Mouse (Mus musculus): ENCODE results near the gene Sox10.

Sox10 gene

DNA sequence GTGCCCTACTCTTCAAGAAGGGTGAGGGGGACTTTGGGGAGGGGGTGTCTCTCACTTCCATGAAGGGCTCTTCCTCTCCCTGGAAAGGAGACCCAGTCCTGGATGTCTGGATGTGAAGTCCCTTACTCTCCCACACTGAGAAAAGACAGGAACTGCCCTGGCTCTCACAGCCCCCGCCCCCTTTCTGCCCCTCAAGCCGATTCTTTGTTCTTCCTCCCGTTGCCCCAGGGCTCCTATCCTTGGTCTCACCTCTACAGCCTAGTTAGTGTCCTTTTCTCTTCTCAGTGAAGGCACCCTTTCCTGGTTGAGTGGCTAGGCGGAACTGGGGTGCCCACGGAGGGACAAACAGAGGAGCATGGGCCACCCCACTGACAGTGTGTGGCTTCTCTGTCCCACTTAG lies at the start of gene Sox10:
Gene Sox10, minus strand, starts transcription at position 101 of the 400 bp plus-strand sequence.
- no peak for DNase-seq (ENCODE audit: low read depth in 2 of 2, low spot score in 2 of 2)

DNA sequence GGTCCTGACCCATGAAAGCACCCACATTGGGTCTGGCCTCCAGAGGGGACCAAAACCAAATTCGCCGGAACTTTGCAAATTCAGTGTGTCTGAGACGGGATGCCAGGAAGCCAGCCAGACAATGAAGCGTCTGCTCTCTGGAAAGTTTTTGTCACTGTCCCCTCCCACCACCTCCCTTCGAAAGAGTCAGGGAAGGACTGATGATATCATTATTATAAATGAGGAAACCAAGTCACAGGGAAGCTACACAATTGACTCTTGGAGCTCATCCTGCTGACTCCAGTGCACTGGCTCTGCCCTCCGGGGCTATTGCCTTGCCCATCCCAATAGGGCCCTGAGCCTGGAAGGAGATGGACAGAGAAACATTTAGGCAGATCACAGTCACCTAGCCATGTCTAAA lies 48.6 kb upstream of the Sox10 start:
- no peak for DNase-seq (ENCODE audit: low read depth in 2 of 2, low spot score in 2 of 2)

DNA sequence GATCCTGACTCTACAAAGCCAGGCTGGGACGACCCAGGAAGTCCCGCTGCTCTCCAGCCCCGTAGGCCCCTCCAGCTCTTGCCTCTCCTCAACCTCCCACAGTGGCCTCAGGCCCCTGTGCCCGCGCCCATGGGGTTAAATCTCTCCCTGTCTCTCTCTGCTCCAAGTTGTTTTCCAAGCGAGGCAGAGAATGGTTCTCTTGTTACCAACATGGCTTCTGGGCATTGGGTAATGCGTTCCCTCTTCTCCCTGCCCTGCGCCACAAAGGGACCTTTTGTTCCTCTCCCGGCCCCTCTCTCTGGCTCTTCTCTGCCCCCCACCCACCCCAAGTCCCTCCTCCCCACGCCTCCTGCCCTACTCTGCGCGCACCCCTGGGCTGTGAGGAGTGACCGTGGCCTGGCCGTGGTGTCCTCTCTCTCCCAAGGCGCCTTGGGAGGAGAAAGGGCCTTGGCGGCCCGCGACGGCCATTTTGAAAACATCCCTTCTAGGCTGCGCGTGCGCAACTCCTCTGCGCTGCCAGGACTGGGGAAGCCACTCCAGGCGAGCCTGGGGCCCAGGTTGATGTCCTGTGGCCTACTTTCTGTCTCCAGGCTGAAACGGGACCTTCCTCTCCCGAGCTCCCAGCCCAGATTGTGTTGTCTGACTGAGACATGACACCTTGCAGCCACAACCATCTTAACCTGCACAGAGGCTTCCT lies 47.9 kb upstream of the Sox10 start:
- no peak for DNase-seq (ENCODE audit: low read depth in 2 of 2, low spot score in 2 of 2)

DNA sequence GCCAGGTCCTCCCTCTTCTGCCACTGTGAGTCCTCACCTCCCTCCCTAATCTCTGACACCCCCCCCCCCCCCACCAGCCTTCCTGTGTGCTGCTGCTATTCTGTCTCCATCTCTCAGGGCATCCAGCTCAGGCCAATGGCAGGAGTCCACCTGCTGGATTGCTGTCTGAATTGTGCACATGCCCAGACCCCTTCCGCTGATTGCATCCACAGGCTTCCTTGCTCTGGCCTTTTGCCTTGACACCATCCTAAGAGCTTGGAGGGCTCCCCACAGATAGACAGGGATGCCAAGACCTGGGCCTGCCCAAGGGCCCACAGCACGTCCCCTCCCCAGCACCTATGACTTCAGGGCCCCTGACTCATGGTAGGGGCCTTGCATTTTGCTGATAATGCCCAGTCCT lies 45.3 kb upstream of the Sox10 start:
- no peak for DNase-seq (ENCODE audit: low read depth in 2 of 2, low spot score in 2 of 2)

DNA sequence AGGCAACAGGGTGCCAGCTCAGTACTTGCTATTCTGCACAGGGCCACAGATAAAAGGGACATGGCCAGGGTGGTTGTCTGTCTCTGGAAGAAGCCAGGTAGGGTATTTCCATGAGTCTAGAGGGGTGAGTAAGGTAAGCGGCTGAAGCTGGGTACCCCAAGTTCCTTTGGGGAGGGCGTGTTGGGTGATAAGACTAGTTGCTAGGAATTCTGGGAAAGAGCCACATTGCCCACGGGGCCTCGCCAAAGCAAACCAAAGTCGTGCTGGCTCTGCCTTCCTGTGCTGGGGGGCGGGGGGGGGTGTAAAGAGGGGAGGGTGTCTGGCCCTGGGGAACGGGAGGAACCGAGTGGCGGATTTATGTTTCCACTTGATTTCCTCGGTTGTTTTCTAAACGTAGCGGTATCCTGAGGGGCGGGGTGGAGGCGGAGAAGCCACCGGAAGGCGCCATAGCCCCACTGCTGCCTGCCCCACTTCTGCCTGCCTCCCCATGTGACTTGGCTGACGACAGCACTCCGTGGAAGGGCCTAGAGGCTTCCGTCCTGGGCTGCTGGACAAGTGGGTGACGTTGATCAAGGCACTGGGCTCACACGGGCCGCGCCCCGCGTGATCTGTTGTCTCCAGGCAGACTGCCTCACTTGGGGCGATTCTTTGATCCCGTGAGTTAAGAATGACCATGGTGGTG lies 43.9 kb upstream of the Sox10 start:
- peak; percentile 57 to 69 for DNase-seq (ENCODE audit: low read depth in 2 of 2, low spot score in 2 of 2)

DNA sequence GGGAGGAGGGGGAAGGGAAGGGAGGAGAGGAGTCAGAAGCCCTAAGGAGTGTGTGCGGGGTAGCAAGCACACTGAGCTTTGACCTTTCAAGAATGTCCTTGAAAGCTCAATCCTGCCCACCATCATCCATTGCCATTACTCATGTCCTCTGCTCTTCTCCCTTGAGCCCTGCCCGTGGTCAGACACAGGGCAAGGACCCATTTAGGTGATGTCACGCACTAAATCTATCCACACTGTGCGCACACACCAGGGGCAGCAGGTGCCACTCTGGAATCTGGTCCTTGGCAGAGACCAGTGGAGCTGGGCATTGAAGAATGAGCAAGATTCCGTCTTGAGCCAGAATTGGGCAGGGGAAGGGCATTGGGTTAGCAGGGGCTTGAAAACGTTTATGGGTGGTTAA lies 43.2 kb upstream of the Sox10 start:
- DNase-seq (ENCODE audit: low read depth in 2 of 2, low spot score in 2 of 2): no peak

DNA sequence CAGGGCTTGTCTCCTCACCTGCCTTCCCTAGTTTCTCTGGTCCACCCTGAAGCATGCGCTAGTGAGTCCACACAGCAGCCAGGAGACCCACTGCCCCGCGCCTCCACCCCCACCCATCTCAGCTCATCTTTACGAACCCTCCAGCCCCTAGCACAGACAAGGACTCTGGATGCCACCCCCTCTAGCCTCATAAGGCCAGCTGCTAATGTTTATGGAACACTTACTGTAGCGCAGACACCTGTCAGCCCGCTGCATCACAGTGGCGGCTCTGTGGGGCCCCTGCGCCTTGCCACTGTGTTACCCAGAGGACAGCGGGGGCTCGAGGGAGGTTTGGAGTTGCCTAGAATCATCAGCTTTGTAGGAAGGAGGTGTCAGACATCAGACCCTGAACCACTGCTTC lies 37.5 kb upstream of the Sox10 start:
- DNase-seq (ENCODE audit: low read depth in 2 of 2, low spot score in 2 of 2): no peak

DNA sequence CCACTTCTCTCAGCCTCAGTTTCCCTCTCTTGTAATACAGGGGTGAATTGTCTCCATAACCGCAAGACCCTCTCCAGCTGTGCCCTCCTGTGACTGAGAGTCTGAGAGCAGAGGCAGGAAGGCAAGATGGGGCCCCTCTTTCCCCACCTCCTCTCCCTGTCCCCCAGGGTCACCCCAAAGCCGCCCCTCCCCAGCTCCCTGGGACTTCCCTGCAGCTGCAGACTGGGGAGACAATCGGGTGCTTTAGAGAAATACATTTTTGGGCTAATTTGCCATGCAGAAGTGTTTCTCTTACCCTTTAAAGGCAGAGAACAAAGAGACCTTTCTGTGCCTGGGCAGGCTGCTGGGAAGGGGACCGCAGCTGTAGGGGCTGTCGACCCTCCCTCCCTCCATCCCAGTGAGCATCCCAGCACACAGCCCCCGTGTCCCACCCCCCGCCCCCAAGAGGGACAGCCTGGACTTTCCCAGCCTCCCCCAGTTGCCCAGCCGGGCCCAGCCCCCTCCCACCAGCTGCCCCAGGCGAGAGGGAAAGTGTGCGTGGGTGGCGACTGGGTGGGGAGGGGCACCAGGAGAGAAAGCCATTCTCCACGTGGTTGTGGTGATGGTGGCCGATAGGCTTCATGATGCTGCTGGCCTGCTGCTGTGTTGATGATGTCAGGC lies 36.6 kb upstream of the Sox10 start:
- no peak for DNase-seq (ENCODE audit: low read depth in 2 of 2, low spot score in 2 of 2)

DNA sequence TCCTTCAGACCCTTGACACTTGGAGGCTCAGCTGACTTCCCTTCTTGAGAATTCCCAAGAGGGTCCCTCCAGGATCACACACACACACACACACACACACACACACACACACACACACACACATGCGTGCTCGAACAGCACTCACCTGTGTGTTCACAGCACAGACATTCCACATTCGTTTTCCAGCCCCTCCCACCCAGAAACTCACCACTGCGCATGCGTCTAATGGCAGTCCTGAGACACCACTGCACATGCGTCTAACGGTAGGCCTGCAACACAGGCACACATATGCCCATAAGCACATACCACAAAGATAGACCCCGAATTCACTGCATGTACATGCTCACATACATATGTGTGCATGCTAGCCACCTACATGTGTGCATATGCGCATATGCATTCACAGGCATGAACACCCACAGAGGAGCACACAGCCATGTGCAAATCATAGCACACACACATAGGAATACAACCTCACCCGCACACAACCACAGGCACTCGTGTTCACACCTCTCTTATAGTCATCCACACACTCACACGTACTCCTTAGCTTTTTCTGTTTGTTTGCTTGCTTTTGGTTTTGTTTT lies 34.4 kb upstream of the Sox10 start:
- DNase-seq (ENCODE audit: low read depth in 2 of 2, low spot score in 2 of 2): no peak

DNA sequence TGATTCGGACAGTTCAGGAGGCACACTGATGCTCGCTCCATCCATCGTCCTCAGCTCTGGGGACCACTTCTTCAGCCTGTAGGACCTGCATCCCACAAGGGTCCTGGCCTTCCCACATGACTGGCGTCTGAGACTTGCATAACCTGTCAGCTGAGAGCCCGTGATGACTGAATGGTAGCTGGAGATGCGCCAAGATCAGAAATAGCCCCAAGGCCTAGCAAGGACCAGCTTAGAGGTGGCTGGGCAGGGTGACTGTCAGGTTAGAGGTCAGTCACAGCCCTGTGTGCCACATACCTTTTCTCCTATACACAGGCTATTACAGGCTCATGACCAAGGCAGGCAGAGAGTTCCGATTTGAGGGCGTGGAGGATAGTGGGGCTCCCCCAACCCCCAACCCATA lies 30.5 kb upstream of the Sox10 start:
- no peak for DNase-seq (ENCODE audit: low read depth in 2 of 2, low spot score in 2 of 2)

DNA sequence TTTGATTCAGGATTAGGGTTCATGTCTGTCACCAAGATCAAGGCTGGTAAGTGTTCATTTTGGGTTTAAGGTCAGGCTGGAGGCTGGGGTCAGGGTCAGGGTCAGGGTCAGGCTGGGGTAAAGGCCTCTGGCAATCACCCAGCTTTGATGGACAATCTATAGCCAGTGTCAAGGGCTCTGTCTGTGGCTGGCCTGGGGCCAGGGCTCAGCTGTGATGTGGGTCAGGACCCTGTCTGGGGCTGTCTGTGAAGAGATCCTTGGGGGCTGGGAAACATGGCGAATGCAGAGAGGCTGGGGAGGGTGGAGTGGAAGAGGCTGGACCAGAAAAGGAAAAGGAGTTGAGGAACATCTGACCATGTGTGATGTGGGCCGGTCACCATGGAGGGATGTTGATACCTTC lies 29.9 kb upstream of the Sox10 start:
- no peak for DNase-seq (ENCODE audit: low read depth in 2 of 2, low spot score in 2 of 2)

DNA sequence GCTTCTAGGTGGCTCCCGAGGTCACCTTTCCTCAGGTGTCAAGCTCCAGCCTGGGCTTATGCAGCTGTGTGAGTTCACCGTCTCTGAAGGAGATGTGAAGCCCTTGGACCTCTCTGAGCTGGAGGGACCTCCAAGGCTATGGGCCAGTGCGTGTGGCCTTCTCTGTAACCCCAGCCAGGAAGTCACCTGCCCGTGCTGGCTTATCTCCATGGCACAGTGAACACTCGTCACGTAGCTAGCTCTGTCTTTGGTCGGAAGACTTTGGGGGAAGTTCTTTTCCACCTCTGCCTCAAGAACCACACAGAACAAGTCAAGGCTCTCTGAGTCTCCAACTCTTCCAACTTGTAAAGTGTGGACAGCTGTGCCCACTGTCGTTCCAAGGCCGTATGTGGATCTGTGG lies 29.0 kb upstream of the Sox10 start:
- DNase-seq (ENCODE audit: low read depth in 2 of 2, low spot score in 2 of 2): no peak

DNA sequence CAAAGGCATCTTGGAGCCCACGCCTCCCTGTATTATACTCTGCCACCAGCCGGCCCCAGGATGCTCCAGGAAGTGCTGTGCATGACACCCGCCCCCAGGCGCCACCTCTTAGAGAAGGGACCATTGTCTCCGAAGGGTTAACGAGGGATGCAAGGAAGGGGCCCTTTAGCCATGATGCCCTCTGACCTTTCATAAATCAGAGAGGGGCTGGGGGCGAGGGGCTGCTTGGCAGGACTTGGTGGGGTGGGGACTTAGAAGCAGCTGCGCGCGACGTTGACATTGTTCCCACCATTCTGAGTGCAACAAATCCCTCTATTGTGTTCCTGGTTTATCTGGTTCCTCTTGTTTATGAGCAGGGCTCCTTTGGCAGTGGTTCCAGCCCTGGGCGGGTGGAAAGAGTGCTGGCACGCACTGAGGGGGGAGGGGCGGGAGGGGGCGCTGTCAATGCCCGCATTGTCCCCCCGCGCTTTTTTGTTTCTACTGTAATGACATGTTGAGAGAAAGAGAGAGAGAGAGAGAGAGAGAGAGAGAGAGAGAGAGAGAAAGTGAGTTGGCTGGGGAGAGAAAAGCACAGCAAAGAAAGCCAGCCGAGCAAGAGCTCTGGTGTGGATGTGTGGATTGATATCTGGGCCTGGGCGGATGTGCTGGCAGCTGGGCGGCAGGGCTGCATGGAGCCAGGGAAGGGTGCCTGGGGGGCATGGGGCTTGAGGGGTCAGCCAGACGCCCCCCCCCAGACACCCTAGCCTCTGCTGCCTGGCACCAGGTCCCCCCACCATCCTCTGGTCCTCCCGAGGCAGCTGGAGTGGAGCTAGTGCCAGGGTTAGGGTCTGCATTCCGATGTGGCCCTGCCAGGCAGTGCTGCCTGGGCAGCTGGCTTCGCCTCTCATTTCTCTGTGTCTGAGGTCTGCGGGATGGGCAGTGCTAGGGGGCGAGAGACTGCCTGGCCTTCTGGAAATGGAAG lies 28.1 kb upstream of the Sox10 start:
- no peak for DNase-seq (ENCODE audit: low read depth in 2 of 2, low spot score in 2 of 2)

DNA sequence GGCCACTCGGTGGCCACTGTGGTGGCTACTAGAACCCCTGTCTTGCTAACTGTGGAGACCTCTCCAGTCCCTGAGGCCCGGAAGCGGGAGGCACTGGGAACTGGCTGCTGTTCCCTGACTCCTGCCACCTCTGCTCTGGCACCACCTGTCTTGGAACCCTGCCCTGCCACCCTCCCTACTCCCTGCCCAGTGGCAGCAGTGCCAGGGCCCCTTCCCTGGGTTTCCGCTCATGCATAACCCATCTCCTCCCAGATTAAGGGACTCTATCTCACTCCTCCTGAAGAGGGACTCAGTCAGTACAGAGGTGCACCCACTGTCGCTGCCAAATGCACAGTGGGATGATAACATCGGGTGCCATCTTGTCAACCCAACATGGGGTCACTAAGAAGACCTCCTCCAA lies 27.4 kb upstream of the Sox10 start:
- DNase-seq (ENCODE audit: low read depth in 2 of 2, low spot score in 2 of 2): no peak

DNA sequence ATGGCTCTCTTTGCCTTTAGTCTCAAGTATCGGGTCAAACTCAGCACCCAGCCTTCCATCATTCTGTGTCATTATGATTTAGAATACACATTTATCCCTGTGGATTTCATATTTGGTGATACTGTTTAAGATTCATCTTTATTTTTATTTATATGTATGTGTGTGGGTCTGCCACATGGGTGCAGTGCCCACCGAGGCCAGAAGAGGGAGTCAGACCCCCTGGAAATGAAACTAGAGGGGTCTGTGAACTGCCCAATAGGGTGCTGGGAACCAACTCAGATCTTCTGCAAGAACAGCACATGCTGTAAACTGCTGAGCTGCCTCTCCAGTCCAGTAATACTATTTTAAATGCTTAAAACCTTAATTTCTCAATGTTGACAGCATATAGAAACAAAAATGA lies 26.4 kb upstream of the Sox10 start:
- no peak for DNase-seq (ENCODE audit: low read depth in 2 of 2, low spot score in 2 of 2)

DNA sequence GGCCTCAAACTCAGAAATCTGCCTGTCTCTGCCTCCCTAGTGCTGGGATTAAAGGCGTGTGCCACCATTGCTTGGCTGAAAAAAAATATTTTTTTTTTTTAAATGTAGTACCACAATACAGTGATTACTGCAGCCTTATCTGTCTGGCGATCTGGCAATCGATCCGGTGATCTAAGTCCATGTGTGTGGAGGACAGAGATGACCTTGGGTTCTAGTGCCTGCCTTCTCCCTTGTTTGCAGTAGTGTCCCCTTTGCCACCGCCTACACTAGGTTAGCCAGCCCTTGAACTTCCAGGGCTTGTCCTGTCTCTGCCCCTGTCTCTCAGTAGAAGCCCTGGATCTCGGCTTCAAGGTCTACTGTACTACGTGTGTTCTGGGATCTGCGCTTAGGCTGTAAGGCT lies 22.8 kb upstream of the Sox10 start:
- DNase-seq (ENCODE audit: low read depth in 2 of 2, low spot score in 2 of 2): no peak

DNA sequence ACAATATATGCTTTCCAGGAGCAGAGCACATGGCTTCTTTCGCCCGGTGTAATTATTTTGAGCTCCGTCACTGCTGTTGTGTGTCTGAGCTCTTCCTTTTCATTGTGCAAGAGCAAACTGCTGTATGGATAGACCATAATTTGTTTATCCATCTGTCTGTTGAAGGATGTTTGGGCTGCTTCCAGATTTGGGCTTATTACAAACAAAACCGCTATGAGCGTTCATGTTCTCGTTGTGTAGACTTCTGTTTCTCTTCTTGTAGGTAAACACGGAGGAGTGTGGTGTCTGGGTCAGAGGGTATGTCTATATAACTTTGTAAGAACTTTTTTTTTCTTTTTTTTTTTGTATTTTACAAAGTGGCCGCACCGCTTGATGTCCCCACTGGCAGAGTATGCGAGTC lies 20.2 kb upstream of the Sox10 start:
- DNase-seq (ENCODE audit: low read depth in 2 of 2, low spot score in 2 of 2): no peak

DNA sequence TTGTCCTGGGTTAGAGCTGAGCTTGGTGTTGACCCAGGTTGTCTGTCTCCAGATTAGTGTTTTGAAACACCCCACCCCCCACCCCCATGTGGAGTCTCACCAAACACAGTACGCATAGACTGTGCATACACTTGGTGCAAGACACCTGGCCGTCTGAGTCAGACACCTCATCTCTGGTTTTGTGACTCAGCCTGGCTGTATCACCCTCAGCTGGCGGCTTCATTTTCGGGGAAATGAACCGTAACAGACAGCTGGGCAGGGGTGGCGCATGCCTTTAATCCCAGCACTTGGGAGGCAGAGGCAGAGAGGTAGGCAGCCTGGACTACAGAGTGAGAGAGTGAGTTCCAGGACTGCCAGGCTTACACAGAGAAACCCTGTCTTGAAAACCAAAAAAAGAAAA lies 11.9 kb upstream of the Sox10 start:
- DNase-seq (ENCODE audit: low read depth in 2 of 2, low spot score in 2 of 2): no peak

DNA sequence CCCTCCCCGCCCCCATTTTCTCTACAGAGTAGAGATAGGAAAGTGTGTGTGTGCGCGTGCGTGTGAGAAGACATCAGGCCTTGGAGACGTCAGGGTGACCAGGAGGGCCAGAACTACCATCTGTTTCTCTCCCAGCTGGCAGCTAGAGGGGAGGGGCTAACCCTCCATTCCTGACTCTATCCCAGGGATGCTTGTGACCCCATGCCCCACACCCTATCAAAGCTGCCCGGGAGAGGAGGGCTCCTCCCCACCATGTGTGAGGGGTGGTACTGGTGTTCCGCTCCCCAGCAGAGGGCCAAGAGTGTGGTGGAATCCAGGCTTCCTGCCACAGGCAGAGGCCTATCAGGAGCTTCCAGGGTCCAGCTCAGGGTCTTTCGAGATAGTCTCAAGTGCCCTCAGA lies 1.7 kb upstream of the Sox10 start:
- no peak for DNase-seq (ENCODE audit: low read depth in 2 of 2, low spot score in 2 of 2)

DNA sequence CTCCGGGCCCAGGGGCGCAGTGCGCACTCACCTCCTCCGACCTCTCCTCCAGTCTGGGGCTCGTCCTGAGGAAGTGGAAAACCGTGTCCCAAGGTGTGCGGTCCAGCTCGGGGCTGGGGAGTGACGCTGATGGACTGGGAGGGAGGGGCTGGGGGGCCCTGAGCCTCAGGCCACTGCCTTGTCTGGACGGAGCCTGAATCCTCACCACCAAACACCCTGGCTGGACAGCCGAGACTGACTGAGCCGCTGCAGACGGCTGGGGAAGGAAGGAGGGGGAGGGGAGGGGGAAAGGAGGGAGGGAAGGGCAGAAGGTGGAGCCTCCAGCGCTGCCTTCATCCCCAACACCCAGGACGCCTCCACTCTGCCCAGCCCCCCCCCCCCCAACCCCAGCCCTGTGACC lies 789 bp downstream of the Sox10 start:
- no peak for DNase-seq (ENCODE audit: low read depth in 2 of 2, low spot score in 2 of 2)

DNA sequence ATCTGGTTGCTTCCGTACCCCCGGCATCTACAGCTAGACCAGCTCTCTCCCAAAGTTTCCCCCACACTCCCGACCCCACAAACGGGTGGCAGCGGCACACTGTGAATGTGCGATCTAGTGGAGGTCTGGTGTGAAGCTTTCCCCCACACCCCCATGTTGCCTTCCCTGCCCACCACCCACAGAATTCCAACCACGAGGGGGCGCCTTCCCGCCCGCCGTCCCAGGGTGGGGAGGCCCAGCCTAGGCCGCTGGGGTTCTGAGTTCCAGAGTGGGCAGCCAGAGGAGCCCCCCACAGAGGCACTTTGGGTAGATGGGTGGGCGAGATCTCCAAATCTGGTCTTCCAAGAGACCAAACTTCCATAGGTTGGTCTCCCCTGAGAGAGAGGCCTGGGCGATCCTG lies 2.2 kb downstream of the Sox10 start:
- DNase-seq (ENCODE audit: low read depth in 2 of 2, low spot score in 2 of 2): no peak
